Mouse (Mus musculus) liver, adult 2 months (tissue): Measurements from ENCODE around the gene Sgms1. TPM values are rescaled to one million over a fixed set of nuclear protein-coding genes. Genes with fewer than 3 reads are reported as not detected.

ENCODE experiments used
- DNase-seq: peaks from one replicate; pipeline ENCODE4 v3.0.0-alpha.2; 2011; ENCODE audit warnings: low read depth, low spot score; ENCODE audit errors: extremely low read depth
- H3K27ac ChIP-seq: fragments of 200-500 bp; replicated peaks from 2 replicates; pipeline ENCODE4 v1.5.1; 2012; ENCODE audit warnings: low read depth, mild to moderate bottlenecking, control low read depth, inconsistent platforms, low read length; ENCODE audit not compliant: insufficient read depth
- H3K27me3 ChIP-seq: fragments of 200-500 bp; 2 replicates; pipeline ENCODE4 v1.6.1; 2012; ENCODE audit warnings: mild to moderate bottlenecking, moderate library complexity, low read length, inconsistent platforms; ENCODE audit not compliant: control insufficient read depth, insufficient read depth
- H3K36me3 ChIP-seq: fragments of 200-500 bp; 2 replicates; pipeline ENCODE4 v1.6.1; 2012; ENCODE audit warnings: low read length, inconsistent platforms; ENCODE audit not compliant: control insufficient read depth, insufficient read depth
- H3K4me1 ChIP-seq: fragments of 200-500 bp; 2 replicates; pipeline ENCODE4 v1.6.1; 2011; ENCODE audit warnings: low read length; ENCODE audit not compliant: control insufficient read depth, insufficient read depth
- H3K4me3 ChIP-seq: fragments of 200-500 bp; 2 replicates; pipeline ENCODE4 v1.5.1; 2011; ENCODE audit warnings: low read depth, mild to moderate bottlenecking, control low read depth, low read length, moderate library complexity; ENCODE audit not compliant: insufficient read depth
- H3K79me2 ChIP-seq: fragments of 200-500 bp; 2 replicates; pipeline ENCODE4 v1.6.1; 2012; ENCODE audit warnings: inconsistent platforms, mild to moderate bottlenecking, low read length, moderate library complexity; ENCODE audit not compliant: control insufficient read depth, insufficient read depth
- H3K9ac ChIP-seq: fragments of 200-500 bp; 2 replicates; pipeline ENCODE4 v1.6.1; 2012; ENCODE audit warnings: low read depth, mild to moderate bottlenecking, control low read depth, inconsistent platforms, low read length
- CTCF ChIP-seq: fragments of 200-500 bp; IDR thresholded peaks from 2 replicates; pipeline ENCODE4 v1.5.1; 2011; ENCODE audit warnings: low read depth, low read length, control low read depth
- POLR2A ChIP-seq: fragments of 200-500 bp; IDR thresholded peaks from 2 replicates; pipeline ENCODE4 v1.6.1; 2011; ENCODE audit warnings: low read length, control low read depth; ENCODE audit not compliant: insufficient read depth; ENCODE audit errors: extremely low read depth
- WGBS: fragments of 180-500 bp; shearing (Covaris S2); methylation state at CpG from one replicate; pipeline ENCODE4 v1.1.7; 2018; 5-methylcytosine and 5-hydroxymethylcytosine counted together
- polyA plus RNA-seq: library from polyadenylated mRNA; depleted of rRNA; stranded (reverse); fragments of >200 nt; gene quantifications from 2 replicates; pipeline ENCODE4 v1.2.3, GENCODE M21; 2012
- total RNA-seq: library from RNA; depleted of rRNA; stranded (reverse); fragments of >200 nt; gene quantifications from 2 replicates; pipeline ENCODE4 v1.2.3, GENCODE M21; 2014

The Sgms1 gene
- total and polyA plus RNA-seq, 2 experiments = 6.5 to 26.7 TPM

DNA sequence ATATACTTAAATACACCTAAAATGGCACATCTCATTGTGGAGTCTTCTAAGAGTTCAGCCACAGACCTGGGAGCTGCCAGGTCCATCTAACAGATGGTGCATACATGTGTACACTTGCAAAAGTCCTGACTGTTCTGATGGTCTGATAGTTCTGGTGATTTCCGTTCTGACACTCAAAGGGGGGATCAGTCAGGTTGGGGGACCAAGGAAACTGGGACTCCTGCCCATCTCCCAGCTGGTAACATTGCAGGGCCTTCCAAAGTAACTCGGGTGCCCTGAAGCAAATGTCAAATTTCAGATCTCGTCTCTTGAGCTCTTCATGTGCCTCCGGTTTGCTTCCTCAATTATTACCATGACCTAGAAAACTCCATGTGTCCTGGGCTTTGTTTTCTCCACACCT is 13.5 kb downstream of the Sgms1 start:
- H3K9ac ChIP-seq = no peak overlapping the region
- DNase-seq = no peak
- H3K36me3 ChIP-seq = no peaks in the 10 kb centered on the region
- no peaks in the 10 kb centered on the region for H3K27me3 ChIP-seq
- WGBS = 90% methylated on average over 4 of the region's 4 CpGs
- no peak for TF ChIP-seq POLR2A
- TF ChIP-seq CTCF = no peak
- peaks cover 13% of the 10 kb centered on the region for H3K4me1 ChIP-seq
- peaks cover 38% of the 10 kb centered on the region; the same call in 1 of the 2 replicates for H3K79me2 ChIP-seq
- no peak overlapping the region for H3K4me3 ChIP-seq
- H3K27ac ChIP-seq = no peak overlapping the region

DNA sequence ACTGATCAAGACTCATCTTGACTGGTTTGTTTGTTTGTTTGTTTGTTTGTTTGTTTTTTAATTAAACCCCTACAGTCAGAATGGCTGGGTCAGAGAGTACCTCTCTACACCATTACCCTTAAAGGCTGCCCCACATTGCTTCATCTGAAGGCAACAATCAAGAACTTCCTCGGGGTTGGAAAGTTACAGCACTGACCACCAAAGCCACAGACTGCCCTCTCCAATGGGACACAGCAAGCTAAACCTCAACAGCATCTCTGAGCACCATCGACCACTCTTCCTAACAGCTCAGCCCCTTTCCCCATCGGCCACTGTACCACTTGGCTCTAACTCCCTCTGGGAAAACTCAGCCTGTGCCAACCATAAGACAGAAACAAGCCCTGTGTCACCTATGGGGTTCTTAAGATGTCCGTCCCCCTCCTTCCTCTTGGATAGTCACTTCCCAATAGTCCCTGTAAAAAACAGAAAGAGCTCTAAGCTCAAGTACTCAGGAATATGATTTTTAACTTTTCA is 14.0 kb downstream of the Sgms1 start:
- DNase-seq = no peak
- Histone ChIP-seq H3K9ac (no peak overlapping the region), H3K4me3 (no peak overlapping the region), H3K27ac (no peak overlapping the region), H3K36me3 (no peaks in the 10 kb centered on the region), H3K27me3 (no peaks in the 10 kb centered on the region), H3K79me2 (peaks cover 34% of the 10 kb centered on the region; the same call in 1 of the 2 replicates), H3K4me1 (peaks cover 13% of the 10 kb centered on the region)
- no peak for TF ChIP-seq CTCF
- TF ChIP-seq POLR2A = no peak
- 93% methylated on average over 4 of the region's 4 CpGs for WGBS

DNA sequence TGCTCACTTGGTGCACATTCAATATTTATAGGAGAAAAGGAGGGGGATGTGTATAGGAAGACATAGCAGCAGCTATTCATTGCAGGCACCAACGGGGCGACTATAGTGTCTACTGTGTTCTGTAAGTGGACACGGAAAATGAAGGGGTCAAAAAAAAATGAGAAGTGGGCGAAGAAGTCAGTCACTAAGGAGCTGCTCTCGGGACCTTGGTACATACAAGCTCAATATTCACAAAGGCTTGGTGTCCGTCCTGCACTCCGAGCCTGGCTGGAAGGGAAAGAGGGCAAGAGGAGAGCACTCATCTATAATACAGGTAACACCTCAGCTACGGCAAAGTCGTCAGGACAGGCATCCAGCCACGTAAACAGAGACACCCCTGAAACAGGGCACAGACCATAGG is 14.8 kb downstream of the Sgms1 start:
- H3K27me3 ChIP-seq = no peaks in the 10 kb centered on the region
- peaks cover 13% of the 10 kb centered on the region for H3K4me1 ChIP-seq
- H3K9ac ChIP-seq = no peak overlapping the region
- no peaks in the 10 kb centered on the region for H3K36me3 ChIP-seq
- 95% methylated on average over 10 of the region's 10 CpGs for WGBS
- peaks cover 30% of the 10 kb centered on the region; the same call in 1 of the 2 replicates for H3K79me2 ChIP-seq
- TF ChIP-seq CTCF = no peak
- H3K27ac ChIP-seq = peak overlapping the region; percentile 40; the same call in 1 of the 2 replicates
- H3K4me3 ChIP-seq = no peak overlapping the region
- no peak for DNase-seq

DNA sequence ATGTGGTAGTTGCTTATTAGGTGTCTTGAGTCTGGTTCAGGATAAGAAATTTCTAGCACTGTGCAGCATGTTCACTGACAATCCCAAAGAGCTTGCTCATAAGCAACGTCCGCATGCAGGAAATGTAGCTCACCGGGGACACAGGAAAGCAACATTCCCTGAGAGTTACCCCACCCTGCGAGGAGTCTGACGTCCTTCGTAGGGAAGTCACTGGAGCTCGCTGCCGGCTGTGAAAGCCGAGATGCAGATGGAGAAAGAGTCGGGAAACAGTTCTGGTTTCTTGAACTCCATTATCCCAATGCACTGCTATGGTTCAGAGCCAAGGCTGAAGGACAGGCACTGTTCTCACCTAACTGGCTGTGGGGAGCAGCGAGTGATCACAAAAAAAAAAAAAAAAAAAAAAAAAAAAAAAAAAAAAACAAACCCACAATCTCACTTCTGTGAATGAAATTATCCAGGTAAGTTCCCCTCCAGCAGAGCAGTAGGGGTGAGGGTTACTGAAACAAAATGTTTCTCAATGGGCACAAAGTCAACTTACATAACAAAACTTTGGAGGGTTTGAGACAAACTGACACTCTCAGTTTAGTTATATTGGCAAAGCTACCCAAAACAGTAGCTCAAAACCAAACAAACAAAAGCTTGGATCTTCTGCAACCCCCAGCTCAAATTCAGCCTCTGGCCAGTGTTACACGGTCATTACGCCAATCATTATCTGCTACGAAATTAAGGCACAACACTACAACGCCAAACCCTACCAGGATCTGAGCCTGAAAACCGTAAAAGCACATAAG is 15.5 kb downstream of the Sgms1 start:
- H3K27me3 ChIP-seq = no peaks in the 10 kb centered on the region
- peaks cover 24% of the 10 kb centered on the region; the same call in 1 of the 2 replicates for H3K79me2 ChIP-seq
- H3K4me3 ChIP-seq = no peak overlapping the region
- WGBS = 59% methylated on average over 16 of the region's 16 CpGs
- H3K4me1 ChIP-seq = peaks cover 13% of the 10 kb centered on the region
- no peak for TF ChIP-seq POLR2A
- TF ChIP-seq CTCF = no peak
- DNase-seq = peak; percentile 92
- H3K36me3 ChIP-seq = no peaks in the 10 kb centered on the region
- peak overlapping the region; percentile 40; the same call in 1 of the 2 replicates for H3K27ac ChIP-seq
- H3K9ac ChIP-seq = no peak overlapping the region

DNA sequence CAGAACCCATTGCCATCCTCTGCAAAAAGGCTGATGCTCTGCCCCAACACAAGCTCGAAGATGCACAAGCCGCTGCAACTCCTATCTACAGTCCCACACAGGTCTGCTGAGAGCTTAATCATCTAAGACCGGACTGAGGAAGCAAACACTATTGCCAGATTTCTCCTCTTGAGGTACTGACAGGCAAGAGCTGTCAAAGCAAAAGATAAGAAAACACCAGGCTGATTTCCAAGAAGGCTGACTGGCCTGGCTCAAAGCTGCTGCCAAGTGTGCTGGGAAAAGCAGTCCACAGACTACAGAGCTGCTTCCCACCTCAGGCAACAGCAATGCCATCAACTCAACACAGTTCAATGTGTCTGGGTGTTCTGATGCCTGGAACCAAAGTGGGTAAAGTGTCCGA is 17.1 kb downstream of the Sgms1 start:
- Histone ChIP-seq H3K27me3 (no peaks in the 10 kb centered on the region), H3K36me3 (no peaks in the 10 kb centered on the region), H3K4me1 (peaks cover 13% of the 10 kb centered on the region), H3K79me2 (peaks cover 20% of the 10 kb centered on the region), H3K4me3 (no peak overlapping the region), H3K9ac (no peak overlapping the region), H3K27ac (no peak overlapping the region)
- 46% methylated on average over 4 of the region's 4 CpGs for WGBS
- DNase-seq = peak; percentile 57
- TF ChIP-seq CTCF = no peak
- TF ChIP-seq POLR2A = no peak

DNA sequence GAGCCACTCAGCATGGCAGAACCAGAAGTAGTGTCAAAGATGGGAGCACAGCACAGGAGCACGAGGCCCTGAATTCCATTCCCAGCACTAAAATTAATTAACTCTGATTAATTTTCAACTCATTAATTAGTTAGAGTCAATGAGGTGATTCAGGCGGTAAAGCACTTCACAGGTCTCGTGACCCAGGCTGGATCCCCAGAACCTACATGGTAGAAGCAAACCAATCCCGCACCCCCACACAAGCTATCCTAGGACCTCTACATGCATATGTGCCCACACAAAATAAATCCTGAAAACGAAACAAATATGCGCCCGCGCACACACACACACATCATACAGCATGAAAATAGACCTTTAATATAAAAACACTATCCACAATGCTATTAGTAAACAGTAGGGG is 22.2 kb downstream of the Sgms1 start:
- Histone ChIP-seq H3K79me2 (peaks cover 37% of the 10 kb centered on the region), H3K4me3 (no peak overlapping the region), H3K27ac (no peak overlapping the region), H3K4me1 (peaks cover 3% of the 10 kb centered on the region; the same call in 1 of the 2 replicates), H3K27me3 (no peaks in the 10 kb centered on the region), H3K9ac (no peak overlapping the region), H3K36me3 (no peaks in the 10 kb centered on the region)
- DNase-seq = no peak
- 97% methylated on average over 8 of the region's 8 CpGs for WGBS
- no peak for TF ChIP-seq POLR2A
- no peak for TF ChIP-seq CTCF
